Mouse (Mus musculus) left cerebral cortex, postnatal 25 days (tissue): ENCODE measurements at regions not wholly inside any gene's neighbourhood (a gene's known extent, or its start where the extent isn't known, plus 50 kb on each side); places are given as distances from the start of the nearest gene placed in this dataset.

Experiments used
- DNase-seq, 2 experiments: peaks; one replicate each; pipeline ENCODE4 v3.0.0; 2022; ENCODE audit warnings: low spot score in 2 of 2, mixed read lengths in 1 of 2
- intact Hi-C: fragments of 180-260 bp; cut with DNase I; formaldehyde crosslinking; loops from one replicate; pipeline ENCODE4 v1.15.1; 2025

DNA sequence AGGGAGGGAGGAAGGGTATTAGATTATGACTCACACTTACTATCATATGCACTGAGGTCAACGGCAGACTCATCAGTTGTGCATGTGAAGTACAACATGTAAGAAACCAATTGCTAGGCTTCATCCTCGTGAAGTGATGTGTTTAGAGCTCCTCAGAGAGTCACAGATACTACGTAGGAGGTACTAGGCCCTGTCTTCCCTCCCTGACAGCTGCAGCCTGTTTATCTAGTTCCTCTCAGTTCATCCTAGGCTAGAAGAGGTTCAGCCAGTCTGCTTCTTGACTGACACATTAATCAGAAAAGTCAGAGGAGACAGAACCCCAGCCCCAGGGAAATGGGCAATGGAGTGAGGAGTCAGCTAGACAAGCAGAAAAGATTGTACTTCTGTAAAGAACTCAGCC lies 180.1 kb upstream of the Eya4 start:
- no peak for DNase-seq
- intact Hi-C loops: no loop called here

- intact Hi-C loops: no loop called here
Measured at GRCm38 (mm10) chr10:23526796-23527195, 176.2 kb upstream of the Eya4 start.

DNA sequence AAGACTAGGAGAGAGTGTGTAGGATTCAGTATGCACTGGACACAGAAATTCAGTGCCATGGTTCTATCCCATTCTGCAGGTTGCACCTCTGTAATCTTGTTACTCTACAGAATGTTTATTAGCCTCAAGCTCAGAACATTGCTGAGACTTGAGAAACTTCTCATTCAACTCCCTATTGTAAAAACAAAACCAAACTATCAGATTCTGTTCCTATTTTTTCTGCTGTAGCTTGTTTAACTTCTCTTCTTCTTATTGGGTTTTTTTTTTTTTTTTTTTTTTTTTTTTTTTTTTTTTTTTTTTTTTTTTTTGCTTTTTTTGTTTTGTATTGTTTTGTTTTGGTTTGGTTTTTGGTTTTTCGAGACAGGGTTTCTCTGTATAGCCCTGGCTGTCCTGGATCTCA lies 172.1 kb upstream of the Eya4 start:
- intact Hi-C loops: no loop called here

More at GRCm38 (mm10) chr10:23526796-23527195, 176.2 kb upstream of the Eya4 start:
- no peak for DNase-seq

DNA sequence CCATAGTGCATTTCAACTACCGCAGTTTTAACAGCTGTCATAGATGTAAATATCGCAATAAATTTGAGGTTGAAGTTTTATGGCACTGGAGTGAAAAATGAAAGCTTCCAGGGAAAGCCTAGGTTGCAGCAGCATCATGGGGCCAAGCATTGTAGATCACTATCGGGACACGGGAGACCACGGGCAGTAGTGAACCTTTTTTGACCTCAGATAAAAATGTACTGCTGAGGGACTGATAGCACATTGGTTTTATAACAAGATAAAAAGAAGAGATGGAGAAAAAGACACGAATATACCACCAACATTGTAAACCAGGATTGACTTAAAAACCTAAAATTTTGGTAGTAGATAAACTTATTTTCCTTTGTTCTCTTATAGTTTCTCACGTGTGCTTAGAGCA lies 143.1 kb upstream of the Eya4 start:
- no peak for DNase-seq
- intact Hi-C loops: no loop called here

More for the DNA sequence above, 172.1 kb upstream of the Eya4 start:
- DNase-seq: no peak

GRCm38 (mm10) chr10:23492971-23493370 lies 142.4 kb upstream of the Eya4 start:
- intact Hi-C loops: no loop called here
- DNase-seq: no peak

DNA sequence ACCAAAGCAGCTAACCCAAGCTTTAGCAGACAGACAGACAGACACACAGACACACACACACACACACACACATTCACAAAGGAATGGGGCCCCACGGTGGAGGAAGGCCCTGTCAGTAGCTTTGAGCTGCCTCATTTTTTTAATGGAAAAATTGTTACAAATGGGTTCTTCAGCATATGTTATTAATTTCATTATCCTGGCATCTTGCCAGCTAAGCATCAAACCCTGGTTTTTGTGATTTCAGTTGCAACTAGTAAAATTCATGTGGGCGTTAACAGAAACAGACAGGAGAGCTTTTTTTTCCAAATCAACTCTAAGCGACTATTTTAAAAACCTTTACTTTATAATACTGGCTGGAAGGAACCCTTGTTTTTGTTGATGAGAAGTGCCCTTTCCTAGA lies 138.4 kb upstream of the Eya4 start:
- intact Hi-C loops: no loop called here
- no peak for DNase-seq

GRCm38 (mm10) chr10:23480474-23480873 lies 129.9 kb upstream of the Eya4 start:
- intact Hi-C loops: no loop called here
- no peak for DNase-seq

DNA sequence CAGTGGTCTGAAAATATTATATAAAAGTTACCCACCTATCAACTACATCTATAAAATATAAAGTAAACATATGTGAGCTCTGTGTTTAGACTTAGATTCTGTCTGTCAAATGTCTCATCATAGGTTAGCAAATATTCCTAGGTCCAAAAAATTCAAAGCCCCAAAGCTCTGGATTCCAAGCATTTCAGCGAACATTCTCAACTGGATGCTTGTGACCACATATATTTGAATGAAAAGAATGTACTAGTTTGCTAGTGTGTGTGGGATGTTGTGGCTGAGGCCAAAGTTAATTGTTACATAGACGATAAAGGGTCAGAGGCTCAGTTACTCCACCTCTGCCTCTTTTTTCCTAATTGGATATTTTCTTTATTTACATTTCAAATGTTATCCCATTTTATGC lies 128.3 kb upstream of the Eya4 start:
- no peak for DNase-seq
- intact Hi-C loops: no loop called here

DNA sequence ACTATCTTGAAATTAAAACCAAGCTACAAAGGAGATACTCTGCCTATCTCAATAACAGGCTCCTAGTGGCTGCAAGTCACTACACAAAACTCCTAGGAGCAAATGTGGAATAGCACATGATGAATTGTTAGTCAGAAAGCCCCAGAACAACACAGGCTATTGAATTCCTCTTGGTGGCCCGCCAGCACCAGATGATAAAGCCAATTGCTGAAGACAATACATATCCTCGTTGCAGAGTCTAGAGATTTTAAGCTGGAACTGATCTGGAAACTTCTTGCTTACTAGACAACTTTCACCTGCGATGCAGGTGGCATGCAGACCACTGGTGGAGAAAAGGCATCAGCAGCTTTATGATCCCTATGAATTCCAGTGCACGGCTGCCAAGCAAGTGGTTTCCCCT lies 126.5 kb upstream of the Eya4 start:
- intact Hi-C loops: no loop called here
- peak in 1 of 2 experiments; percentile 6 for DNase-seq

DNA sequence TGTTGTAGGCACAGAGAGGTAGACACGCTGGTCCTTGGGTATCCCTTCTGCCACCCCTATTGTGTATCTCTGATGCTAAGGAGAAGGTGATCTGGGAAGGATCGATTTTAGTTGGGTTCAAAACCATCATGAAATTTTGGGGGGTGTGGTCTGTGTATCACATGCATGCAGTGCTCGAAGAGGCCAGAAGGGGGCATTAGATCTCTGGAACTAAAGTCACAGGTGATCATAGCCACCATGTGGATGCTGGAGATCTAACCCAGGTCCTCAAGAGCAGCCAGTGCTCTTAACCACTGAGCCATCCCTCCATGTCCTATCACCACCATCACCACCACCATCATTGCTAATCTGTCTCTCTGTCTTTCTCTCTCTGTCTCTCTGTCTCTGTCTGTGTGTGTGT lies 100.4 kb upstream of the Eya4 start:
- intact Hi-C loops: no loop called here
- no peak for DNase-seq

DNA sequence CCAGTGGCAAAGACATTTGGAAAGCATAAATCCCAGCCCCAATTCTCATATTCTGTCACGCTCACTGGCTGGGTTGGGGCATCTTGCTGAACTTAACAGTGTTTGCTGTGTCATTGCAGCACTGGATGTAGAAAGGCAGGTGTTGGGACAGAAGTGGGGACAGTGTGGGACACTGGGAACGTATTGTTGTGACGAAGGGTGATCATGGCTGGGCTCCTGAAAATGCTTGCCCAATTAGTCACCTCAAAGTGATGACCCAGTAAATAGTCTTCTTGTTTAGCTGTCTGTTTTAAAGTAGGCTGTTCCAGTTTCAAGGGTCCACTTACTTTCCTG lies 100.0 kb upstream of the Eya4 start:
- DNase-seq: no peak
- intact Hi-C loops: no loop called here

DNA sequence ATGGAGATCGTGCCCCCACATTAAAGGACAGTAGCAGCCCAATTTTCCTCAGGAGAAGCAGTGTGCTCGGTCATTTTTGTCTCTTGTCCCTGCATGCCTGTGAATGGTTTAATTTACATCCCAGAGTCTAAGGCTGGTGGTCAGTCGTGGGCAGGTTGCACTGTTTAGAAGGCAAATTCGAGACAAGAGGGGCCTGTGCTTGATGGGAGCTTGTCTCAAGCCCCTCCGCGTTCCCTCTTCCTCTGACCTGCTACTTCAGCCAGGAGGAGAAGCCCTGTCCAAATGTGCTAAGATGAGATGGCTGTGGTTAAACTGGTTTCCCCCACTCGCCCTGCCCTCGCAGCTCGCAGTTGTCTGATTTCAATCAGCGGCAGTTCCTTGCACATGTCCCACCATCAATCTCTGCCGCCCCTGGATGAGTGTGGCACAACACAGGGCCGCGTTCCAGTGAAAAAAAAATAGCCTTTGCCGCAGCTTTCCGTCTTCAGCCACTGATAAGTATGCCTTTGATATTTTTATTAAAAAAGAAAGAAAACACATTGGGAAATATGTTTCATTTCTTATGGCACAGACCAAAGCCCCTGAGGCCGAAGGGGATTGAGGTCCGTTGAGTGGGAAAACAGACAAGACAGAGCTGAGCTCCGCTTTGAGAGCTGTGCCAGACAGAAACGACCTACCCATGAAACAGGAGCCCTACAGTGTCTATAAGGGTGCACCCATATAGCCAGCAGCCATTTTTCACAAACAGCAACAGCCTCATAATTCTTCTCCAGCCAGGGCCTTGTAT lies 99.5 kb upstream of the Eya4 start:
- DNase-seq: no peak
- intact Hi-C loops: no loop called here

- DNase-seq: peak in 1 of 2 experiments; percentile 24
- intact Hi-C loops: no loop called here
Measured at GRCm38 (mm10) chr10:23448976-23449859, 98.6 kb upstream of the Eya4 start.

- intact Hi-C loops: no loop called here
- DNase-seq: no peak
Measured at GRCm38 (mm10) chr10:23430376-23430775, 79.8 kb upstream of the Eya4 start.

GRCm38 (mm10) chr10:23413794-23414518 lies 63.4 kb upstream of the Eya4 start:
- intact Hi-C loops: no loop called here
- DNase-seq: no peak

DNA sequence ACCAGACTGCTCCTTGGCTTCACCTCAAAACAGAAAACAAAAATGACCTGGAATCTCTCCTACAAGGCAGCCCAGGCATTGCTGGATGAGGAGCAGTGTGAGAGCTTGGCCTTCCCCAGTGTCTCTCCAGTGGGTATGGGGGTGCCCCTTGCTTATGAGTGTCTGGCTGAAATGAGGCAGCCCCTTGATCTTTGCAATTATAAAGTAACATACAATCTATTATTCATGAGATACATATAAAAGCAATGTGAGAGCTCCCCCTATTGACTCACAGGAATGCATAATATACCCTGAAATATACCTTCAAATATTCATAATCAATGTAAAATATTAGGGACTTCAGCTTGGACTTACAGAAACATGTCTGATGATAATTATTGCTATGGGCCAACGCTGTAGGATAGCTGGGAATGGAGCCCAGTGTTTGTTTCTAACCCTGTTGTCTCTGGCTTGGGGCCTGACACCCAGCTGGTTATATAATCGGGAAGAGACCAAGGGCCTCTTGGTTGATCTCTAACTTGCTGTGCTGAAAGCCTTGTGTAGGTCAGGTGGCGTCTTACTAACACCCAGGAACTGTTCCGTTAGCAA lies 52.9 kb upstream of the Eya4 start:
- intact Hi-C loops: no loop called here

More for the DNA sequence above, 52.9 kb upstream of the Eya4 start:
- peak; percentile 6 to 7 for DNase-seq
